Mouse (Mus musculus): ENCODE data around the gene Umod.

DNA sequence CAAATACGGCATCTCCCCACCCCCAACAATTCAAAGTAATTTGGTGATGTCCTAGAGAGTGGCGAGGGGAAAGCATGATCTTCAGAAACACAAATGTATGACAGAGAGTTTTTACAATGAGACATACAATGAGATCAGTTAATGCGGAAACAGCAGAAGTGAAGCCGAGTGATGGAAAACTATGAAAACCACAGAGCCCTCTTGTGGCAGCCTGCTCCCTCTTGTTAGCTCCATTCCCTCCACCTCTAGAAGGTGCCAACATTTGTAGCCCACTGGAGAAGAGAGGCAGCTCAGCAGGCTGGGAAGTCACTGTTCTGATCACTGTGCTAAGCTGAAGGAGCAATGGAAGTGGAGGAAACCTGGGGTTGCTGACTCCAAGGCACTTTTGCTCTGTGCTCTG, 35.2 kb downstream of the Umod start:
- no peak for TF ChIP-seq CTCF (IDR thresholded peaks at IDR 0.05; ENCODE audit: control insufficient read depth, insufficient read depth, low read length)
- TF ChIP-seq POLR2A (IDR thresholded peaks at IDR 0.05; ENCODE audit: borderline replicate concordance, control insufficient read depth, low read depth, low read length) = no peak
